Mouse (Mus musculus) heart, adult 2 months (tissue): Measurements from ENCODE around the gene Mlc1.

Source experiments
- CTCF ChIP-seq: fragments of 200-600 bp; IDR thresholded peaks from 2 replicates; pipeline ENCODE4 v1.8.1; 2022; ENCODE audit warnings: antibody characterized with exemption, mild to moderate bottlenecking, moderate library complexity
- EP300 ChIP-seq: fragments of 200-500 bp; IDR thresholded peaks from 2 replicates; pipeline ENCODE4 v1.6.1; 2011; ENCODE audit warnings: low read depth, low read length, control low read depth; ENCODE audit not compliant: insufficient read depth

DNA sequence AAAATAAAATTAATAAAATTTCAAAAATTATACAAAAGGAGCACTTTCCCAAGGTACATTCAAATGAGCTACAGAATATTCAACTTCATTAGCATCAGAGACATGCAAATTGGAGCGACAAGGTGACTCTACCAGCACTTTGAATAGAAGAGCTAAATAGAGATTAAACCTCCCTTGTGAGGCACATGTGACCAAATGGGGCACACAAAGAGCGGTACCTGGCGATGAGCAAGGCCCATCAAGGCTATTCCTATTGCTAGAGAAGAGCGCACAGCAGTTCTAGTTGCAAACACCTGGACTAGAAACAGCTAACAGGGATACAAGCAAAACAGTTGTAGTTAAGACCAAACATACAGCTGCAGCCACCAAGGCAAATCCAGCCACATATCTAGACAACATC lies 72.5 kb downstream of the Mlc1 start:
- TF ChIP-seq EP300: no peak
- no peak for TF ChIP-seq CTCF
